Mouse (Mus musculus) liver, embryonic 14.5 days (tissue): ENCODE measurements at regions not wholly inside any gene's neighbourhood (a gene's known extent, or its start where the extent isn't known, plus 50 kb on each side); places are given as distances from the start of the nearest gene placed in this dataset.

Source experiments
- ATAC-seq: fragments of 200-750 bp; cut with Nextera tagmentation; 2 replicates; pipeline ENCODE4 v1.8.0; 2017; ENCODE audit warnings: moderate number of reproducible peaks, mild to moderate bottlenecking, moderate library complexity; ENCODE audit not compliant: insufficient read depth
- DNase-seq, 3 experiments: peaks; one replicate each; pipeline ENCODE4 v3.0.0-alpha.2; 2012 to 2013; ENCODE audit warnings: low read depth in 3 of 3, low spot score in 3 of 3
- H3K27ac ChIP-seq: fragments of 300-500 bp; sonication (generic); 2 replicates; pipeline ENCODE4 v1.5.1; 2014; ENCODE audit warnings: moderate library complexity, mild to moderate bottlenecking, control low read depth, inconsistent platforms
- H3K27me3 ChIP-seq: fragments of 300-500 bp; sonication (generic); 2 replicates; pipeline ENCODE4 v1.6.1; 2014; ENCODE audit warnings: mild to moderate bottlenecking, low read length, moderate library complexity; ENCODE audit not compliant: control insufficient read depth, insufficient read depth
- H3K36me3 ChIP-seq: fragments of 300-500 bp; sonication (generic); replicated peaks from 2 replicates; pipeline ENCODE4 v1.6.1; 2014; ENCODE audit warnings: low read depth; ENCODE audit not compliant: control insufficient read depth, insufficient read depth
- H3K4me1 ChIP-seq, 2 experiments: fragments of 200-500 bp in 1 of 2; fragments of 300-500 bp in 1 of 2; sonication (generic) in 1 of 2; replicated peaks; 2 replicates each; pipeline ENCODE4 v1.6.1; 2012 to 2014; ENCODE audit warnings: antibody characterized with exemption in 1 of 2, inconsistent platforms in 1 of 2, low read length in 1 of 2; ENCODE audit not compliant: control insufficient read depth in 2 of 2, insufficient read depth in 2 of 2
- H3K4me2 ChIP-seq: fragments of 300-500 bp; sonication (generic); 2 replicates; pipeline ENCODE4 v1.6.1; 2014; ENCODE audit warnings: low read depth, mild to moderate bottlenecking, control low read depth, moderate library complexity
- H3K4me3 ChIP-seq, 2 experiments: fragments of 200-500 bp in 1 of 2; fragments of 300-500 bp in 1 of 2; sonication (generic) in 1 of 2; 2 replicates each; pipeline ENCODE4 v1.5.1; 2012 to 2014; ENCODE audit warnings: low read depth in 2 of 2, low read length in 2 of 2, mild to moderate bottlenecking in 2 of 2, control low read depth in 1 of 2, inconsistent platforms in 1 of 2, moderate library complexity in 1 of 2; ENCODE audit not compliant: insufficient read depth in 1 of 2
- H3K9ac ChIP-seq: fragments of 300-500 bp; sonication (generic); replicated peaks from 2 replicates; pipeline ENCODE4 v1.6.1; 2014; ENCODE audit warnings: mild to moderate bottlenecking, control low read depth, moderate library complexity
- H3K9me3 ChIP-seq: fragments of 300-500 bp; sonication (generic); 2 replicates; pipeline ENCODE4 v1.6.1; 2016; ENCODE audit warnings: low read length, mixed read lengths; ENCODE audit not compliant: control insufficient read depth
- CTCF ChIP-seq: IDR thresholded peaks from 2 replicates; pipeline ENCODE4 v1.5.1; 2016; ENCODE audit warnings: antibody characterized with exemption, low read depth, control low read depth
- EP300 ChIP-seq: IDR thresholded peaks from 2 replicates; pipeline ENCODE4 v1.6.1; 2016; ENCODE audit warnings: antibody characterized with exemption, low read depth
- WGBS: fragments of 180-500 bp; shearing (Covaris S2); extraction: QIAGEN DNeasy Blood & Tissue Kit; methylation state at CpG from one replicate; pipeline ENCODE4 v1.1.7; 2014; ENCODE audit not compliant: insufficient replicate concordance; 5-methylcytosine and 5-hydroxymethylcytosine counted together

GRCm38 (mm10) chr12:51535056-51535640, 58.0 kb upstream of the Coch start:
- Histone ChIP-seq H3K4me1 (no peaks in the 10 kb centered on the region), H3K4me3 (no peak overlapping the region), H3K27me3 (no peaks in the 10 kb centered on the region), H3K9ac (no peak overlapping the region), H3K9me3 (no peaks in the 10 kb centered on the region), H3K27ac (no peak overlapping the region), H3K36me3 (no peaks in the 10 kb centered on the region), H3K4me2 (no peak overlapping the region)
- TF ChIP-seq CTCF (no peak), EP300 (no peak)
- WGBS, result 40% methylated on average over 5 of the region's 5 CpGs
- DNase-seq (no peak), ATAC-seq (no peak)
